Mouse (Mus musculus): ENCODE data around the gene Apbb1.
A peak's percentile ranks its signal among the peaks of the same experiment; 100 is the strongest.

Apbb1 gene

GRCm38 (mm10) chr7:105581094-105581703 lies at the start of gene Apbb1:
TSS of gene Apbb1 (minus strand) at chr7:105581653.
- DNase-seq (ENCODE audit: low spot score in 2 of 2) = peak; percentile 67

DNA sequence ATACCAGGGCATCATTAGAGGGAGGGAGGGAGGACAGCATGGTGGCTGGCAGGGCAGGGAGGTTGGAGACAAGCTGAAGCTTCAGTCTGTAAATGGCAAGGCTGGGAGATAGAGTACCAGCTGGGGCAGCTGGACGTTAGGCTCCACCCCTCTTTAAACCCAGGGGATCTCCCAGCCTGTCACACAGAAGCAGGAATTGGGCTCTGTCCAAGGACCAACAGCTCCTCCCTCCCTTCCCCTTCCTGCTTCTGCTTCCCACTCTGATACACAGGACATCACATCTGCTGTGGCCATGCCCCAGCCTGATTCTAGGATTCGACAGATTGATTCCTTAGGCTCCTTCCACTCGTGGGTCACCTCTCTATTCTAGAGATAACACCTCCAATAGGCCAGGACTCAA lies 47.2 kb upstream of the Apbb1 start:
- no peak for DNase-seq (ENCODE audit: low spot score in 2 of 2)

- DNase-seq (ENCODE audit: low spot score in 2 of 2) = no peak
These were observed 43.9 kb upstream of the Apbb1 start for GRCm38 (mm10) chr7:105625397-105625796.

GRCm38 (mm10) chr7:105621646-105622292 lies 40.3 kb upstream of the Apbb1 start:
- DNase-seq (ENCODE audit: low spot score in 2 of 2) = no peak

DNA sequence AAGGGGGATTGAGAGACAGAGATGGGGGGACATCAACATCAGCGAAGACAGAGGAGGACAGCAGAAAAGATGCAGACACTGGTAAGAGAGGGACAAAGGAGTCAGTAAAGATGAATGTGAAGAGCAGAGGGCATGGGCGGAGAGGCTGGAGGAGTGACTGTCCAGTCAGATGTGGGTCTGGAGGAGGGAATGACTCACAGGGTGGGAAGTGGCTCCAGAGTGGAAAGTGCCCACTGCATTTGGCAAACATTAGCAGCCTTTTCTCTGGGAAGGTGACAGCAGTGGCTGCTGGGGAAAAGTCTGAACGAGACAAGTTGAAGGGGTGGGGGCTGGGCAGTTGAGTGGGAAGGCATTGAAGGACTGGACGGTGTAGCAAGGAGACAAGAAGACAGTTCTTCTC lies 39.6 kb upstream of the Apbb1 start:
- DNase-seq (ENCODE audit: low spot score in 2 of 2) = no peak

- no peak for DNase-seq (ENCODE audit: low spot score in 2 of 2)
These were observed 38.2 kb upstream of the Apbb1 start for GRCm38 (mm10) chr7:105619701-105620100.

DNA sequence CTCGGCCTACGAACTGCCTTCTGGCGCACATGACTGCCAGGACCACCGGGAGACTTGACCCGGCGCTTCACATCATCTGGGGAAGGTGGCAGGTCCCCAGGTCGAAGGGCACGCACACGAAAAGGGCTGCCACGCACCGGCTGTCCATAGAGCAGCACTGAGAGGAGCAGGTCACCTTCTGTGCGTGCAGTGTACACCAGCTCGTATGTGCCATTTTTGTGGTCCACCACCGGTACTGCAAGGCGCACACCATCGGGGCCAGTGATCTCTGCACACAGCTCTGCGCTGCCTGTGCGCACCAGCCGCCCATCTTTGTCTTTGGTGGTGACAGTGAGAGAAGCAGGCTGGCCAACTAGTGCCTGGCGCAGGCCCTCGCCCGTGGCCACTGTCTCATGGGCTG lies 36.4 kb upstream of the Apbb1 start:
- DNase-seq (ENCODE audit: low spot score in 2 of 2) = no peak

GRCm38 (mm10) chr7:105616561-105616960 lies 35.1 kb upstream of the Apbb1 start:
- DNase-seq (ENCODE audit: low spot score in 2 of 2) = no peak

- no peak for DNase-seq (ENCODE audit: low spot score in 2 of 2)
These were observed 34.3 kb upstream of the Apbb1 start for GRCm38 (mm10) chr7:105615720-105616119.

GRCm38 (mm10) chr7:105614400-105614799 lies 32.9 kb upstream of the Apbb1 start:
- no peak for DNase-seq (ENCODE audit: low spot score in 2 of 2)

- DNase-seq (ENCODE audit: low spot score in 2 of 2) = no peak
These were observed 30.3 kb upstream of the Apbb1 start for GRCm38 (mm10) chr7:105611767-105612166.

DNA sequence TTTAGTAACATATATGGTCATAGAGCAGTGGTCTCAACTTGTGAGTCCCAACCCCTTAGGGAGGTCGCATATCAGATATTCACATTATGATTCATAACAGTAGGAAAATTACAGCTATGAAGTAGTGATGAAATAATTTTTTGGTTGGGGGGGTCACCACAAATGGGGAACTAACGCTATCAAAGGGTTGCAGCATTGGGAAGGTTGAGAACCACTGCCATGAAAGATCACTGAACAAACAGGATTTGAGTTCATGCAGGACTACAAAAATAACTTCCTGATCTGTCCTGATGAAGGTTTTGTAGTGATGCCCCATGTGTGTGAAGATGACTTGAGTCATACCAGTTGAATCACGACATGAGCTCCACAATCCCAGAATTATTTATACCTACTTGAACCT lies 27.0 kb upstream of the Apbb1 start:
- no peak for DNase-seq (ENCODE audit: low spot score in 2 of 2)

DNA sequence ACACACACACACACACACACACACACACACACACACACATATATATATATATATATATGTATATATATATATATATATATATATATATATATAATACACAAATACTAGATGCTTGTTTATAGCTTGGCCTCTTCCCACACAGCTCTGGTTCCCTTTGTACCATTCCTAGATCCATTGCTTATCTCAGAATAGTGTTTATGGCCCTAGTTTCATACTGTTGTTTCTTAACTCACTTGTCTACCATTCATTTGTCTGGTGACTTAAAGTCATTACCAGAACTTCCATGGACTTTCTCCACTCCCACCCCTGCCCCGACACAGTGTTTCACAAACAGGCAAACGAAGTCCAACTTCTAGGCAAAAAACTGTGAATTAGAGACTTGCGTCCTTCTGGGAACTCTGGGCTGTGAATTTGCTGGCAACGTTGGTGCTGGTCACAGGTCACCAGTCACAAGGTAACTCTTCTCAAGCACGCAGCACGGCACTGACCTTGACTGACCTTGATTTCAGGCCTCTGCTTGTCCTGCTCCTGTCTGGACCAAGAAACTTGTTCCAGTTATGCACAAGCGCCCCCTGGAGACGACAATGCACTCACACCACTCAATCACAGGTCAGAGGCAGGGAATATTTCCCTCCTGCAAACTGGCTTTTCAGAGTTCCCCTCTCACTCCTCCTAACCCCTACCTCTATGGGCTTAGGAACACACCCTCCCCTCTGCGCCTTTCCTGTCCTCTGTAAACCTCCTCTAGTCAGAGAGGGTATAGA lies 21.6 kb upstream of the Apbb1 start:
- DNase-seq (ENCODE audit: low spot score in 2 of 2) = peak in 1 of 2 experiments; percentile 37

GRCm38 (mm10) chr7:105590097-105590496 lies 8.6 kb upstream of the Apbb1 start:
- DNase-seq (ENCODE audit: low spot score in 2 of 2) = no peak

- DNase-seq (ENCODE audit: low spot score in 2 of 2) = no peak
These were observed 7.0 kb upstream of the Apbb1 start for GRCm38 (mm10) chr7:105588325-105588912.

- no peak for DNase-seq (ENCODE audit: low spot score in 2 of 2)
These were observed 506 bp upstream of the Apbb1 start for GRCm38 (mm10) chr7:105581959-105582358.

- DNase-seq (ENCODE audit: low spot score in 2 of 2) = peak in 1 of 2 experiments; percentile 36
These were observed 795 bp downstream of the Apbb1 start for GRCm38 (mm10) chr7:105580627-105581089.

DNA sequence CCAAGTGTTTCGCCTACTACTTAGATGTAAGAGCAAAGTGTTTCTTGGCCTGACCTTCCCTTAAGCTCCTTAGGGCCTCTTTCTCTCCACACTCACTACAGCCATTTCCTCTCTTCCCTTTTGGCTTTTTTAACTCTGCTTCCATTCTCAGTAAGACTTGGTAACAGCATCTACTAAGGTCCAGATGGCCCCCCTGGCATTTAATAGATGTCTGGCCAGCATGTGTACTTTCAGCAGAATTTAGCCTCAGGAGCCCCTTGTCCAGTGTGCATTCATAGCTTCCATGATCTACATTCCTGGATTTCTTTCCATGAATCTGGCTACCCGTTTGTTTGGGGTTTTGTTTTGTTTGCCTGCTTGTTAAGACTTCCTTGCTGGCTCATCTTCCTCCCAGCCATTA lies 3.0 kb downstream of the Apbb1 start:
- no peak for DNase-seq (ENCODE audit: low spot score in 2 of 2)

DNA sequence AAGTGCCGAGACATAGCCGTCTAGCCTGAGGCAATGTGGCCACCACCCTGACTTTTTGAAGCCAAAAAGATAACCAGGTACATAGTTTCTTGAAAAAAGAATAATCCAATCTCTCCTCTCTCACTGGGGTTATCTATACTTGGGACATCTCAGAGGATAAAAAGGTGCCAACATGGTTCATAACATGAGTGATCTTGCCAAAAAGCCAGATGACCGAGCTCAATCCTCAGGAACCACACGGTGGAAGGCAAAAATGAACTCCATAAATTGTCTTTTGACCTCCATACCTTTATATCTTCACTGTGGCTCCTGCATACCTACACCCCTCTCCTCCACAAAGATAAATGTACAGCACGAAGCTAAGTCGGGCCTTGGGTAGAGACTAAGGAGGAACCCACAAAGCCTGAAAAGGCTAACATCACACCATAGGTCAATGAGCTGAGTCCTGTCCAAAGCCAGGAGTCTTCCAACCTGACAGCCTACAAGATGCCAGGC lies 4.0 kb downstream of the Apbb1 start:
- DNase-seq (ENCODE audit: low spot score in 2 of 2) = no peak

DNA sequence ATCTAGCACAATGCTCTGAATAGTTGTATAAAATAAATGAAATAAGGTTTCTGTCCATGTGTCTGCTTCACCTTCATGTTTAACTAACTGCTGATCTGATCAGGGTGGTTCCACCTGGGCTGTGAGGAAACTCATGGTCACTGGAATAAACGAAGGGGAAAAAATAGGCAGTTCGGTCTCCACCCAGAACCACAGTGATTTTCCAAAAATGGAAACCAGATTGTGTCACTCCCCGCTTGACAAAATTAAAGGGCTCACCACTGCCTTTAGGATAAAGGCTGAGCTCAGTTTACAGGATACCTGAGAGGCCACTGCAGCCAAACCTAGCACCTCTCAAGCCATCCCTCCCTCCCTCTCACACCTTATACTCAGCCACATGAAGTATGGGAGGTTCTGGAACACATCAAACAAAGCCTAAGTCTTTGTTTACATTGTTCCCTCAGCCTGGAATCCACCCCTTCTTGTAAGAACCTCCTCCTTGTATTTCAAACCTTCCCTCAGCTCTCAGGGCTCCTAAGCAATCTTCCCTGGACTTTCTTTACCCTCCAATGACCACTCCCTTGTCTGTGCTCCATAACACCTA lies 5.2 kb downstream of the Apbb1 start:
- no peak for DNase-seq (ENCODE audit: low spot score in 2 of 2)

DNA sequence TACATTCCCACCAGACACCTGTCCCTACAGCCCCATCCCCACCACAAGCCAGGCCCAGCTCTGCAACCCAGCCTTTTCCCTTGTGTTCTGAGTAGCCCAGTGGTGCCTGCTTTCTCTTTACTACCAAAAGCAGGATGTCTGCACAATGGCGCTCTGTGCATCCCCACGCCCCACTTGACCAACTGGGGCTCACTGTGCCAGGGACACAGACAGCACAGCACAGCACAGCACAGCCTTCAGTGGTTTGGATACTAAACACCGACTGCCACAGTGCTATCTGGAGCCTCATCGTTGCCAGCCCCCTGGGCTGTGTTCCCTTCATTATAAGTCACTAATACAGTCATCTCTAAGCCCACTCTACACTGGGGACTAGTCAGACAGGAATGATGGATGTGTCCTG lies 6.9 kb downstream of the Apbb1 start:
- DNase-seq (ENCODE audit: low spot score in 2 of 2) = no peak

DNA sequence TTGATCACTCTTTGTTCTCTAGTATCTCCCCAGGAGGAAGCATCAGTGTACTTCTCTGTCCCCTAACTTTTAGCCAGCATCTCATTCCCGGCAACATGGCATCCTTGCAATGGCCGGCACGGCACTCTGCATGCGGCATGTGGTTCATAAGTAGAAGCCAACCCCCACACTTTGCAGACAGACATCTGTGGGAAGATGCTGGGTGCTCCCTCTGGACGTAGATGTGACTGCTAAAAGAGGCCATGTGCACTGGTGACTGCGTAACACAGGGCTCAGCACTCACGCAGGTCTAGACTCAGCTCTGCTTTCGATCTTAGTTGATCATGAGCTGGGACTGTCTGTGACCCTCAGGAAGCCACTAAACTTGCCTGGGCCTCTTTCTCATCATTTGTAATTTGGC lies 8.5 kb downstream of the Apbb1 start:
- no peak for DNase-seq (ENCODE audit: low spot score in 2 of 2)

Measured in frontal cortex, postnatal 14 days (tissue).